Mouse (Mus musculus) mesoderm, embryonic 11.5 days (tissue): ENCODE measurements around the gene Mical2.

Experiments
- DNase-seq: peaks from one replicate; pipeline ENCODE4 v3.0.0-alpha.2; 2012; ENCODE audit warnings: low read depth, low spot score

Mical2 gene

DNA sequence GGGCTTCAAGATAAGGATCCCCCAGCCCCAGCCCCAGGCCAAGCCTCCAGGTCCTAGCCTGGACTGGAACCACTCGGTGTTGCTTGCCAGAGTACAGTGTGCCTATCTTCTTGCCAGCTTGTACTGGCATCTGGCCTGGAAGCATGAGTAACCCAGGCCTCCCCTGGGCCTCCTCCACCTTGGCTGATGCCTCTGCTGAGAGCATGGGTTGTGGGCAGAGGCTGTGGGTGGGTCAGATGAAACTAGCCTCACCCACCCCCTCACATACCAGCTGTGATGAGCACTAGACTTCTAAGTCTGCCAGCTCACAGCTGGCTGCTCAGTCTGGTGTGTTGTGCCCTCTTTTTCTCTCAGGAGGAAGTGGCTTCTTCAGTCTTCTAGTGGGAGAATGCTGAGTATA is 90.6 kb downstream of the Mical2 start:
- no peak for DNase-seq

DNA sequence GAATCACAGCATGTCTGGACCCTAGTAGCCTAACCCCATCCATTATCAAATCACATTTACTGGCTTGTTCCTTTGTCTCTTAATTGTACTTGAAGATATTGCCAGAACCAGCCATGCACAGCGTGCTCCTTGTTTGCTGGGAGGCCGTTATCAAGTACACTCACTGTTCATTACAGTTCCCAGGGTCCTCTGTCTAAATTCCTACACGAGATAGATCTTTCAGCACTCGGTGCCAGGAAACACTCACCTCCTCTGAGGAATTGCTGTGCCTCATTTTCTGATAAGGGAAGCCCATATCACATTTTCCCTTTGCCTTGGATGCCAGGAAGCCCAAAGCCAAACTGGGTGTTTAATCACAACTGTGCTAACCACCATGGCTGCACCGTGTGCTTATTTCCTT is 91.8 kb downstream of the Mical2 start:
- no peak for DNase-seq

DNA sequence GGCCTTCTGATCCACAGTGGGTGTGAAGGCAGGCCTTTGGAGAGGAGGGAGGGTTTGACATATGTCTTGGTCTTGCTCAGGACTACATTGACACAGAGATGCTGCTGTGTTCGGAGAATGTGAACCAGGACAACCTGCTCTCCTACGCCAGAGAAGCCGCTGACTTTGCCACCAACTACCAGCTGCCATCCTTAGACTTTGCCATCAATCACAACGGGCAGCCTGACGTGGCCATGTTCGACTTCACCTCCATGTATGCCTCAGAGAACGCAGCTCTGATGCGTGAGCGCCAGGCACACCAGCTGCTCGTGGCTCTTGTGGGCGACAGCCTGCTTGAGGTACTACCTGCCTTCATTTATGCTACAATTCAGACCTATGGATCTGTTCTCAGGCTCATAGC is 92.7 kb downstream of the Mical2 start:
- DNase-seq: no peak

DNA sequence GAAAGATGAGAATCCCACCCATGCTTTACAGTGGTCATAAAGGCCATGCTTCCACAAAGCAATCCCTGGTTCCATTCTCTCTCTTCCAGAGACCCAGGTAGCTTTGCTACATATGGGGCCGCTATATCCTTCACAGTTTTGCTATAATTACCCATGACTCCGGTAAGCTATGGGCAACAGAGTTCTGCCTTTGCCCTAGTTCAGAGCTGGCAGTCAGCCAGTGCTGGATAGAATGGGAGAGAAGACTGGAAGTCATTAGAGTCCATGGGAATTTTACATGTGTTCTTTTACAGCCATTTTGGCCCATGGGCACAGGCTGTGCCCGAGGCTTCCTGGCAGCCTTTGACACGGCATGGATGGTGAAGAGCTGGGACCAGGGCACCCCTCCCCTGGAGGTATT is 93.8 kb downstream of the Mical2 start:
- DNase-seq: no peak

DNA sequence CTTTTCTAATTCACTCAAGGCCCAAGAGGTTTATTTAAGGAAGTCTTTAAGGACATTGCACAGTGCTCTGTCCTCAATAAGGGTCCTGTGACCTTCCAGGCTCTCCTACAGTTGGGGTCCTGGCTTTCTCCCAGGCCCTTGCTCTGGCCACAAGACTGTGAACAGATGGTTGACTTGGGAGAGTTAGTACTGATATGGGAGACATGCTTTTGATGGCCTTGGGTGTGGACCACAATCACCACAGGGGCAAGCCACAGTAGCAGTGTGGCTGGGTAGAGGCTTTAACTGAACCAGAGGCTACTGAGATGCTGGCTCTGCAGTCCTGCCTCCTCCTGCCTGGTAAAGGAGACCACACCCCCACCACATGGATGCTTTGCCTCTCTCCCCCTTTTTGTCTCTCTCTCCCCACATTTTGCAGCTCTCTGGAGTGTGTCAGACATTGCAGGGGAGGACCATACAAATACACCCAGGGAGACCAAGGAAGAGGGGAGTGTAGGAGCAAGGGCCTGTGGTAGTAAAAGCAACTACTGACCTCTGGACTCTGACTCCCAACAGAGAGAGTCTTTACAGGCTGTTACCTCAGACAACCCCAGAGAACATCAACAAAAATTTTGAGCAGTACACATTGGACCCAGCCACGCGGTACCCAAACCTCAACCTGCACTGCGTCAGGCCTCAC is 94.5 kb downstream of the Mical2 start:
- DNase-seq: no peak

DNA sequence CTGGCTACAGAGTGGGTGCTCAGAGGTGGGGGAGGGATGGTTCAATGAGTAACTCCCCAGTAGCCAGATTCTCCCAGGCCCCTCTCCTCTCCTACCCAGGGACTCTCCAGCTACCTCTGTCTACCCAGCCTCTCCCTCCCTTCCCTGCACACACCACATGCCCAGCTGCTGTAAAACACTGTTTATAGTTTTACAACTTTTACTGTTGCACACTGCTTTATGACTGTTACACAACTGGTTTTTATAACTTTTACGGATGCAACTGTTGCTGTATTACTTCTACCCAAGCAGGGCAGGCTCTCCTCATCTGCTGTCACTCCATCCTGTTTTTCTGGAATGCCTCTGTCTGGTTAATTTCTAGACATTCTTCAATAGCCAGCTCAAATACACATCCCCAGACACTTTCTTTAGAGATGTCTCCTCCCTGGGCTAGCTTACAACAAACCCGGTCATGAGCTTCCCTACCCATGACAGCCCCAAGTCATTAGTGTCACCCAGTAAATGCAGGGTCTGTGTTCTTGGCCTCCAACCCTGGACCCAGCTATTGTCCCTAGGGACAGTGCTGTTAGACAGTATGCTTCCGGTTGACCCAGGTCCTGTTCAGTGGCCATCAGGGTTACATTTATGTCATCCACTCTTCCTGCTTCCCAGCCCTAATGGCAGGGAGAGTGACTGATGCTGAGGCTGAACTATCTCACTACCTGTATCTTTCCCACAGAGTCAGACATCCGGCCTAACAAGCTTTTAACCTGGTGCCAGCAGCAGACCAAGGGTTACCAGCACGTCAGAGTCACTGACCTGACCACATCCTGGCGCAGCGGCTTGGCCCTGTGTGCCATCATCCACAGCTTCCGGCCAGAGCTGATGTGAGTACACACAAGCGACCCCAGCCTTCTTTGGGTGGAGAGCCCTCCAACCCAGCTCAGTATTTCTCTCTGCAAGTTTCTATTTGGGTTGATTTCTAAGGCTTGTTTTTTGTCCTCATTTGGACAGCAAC is 96.4 kb downstream of the Mical2 start:
- DNase-seq: no peak

DNA sequence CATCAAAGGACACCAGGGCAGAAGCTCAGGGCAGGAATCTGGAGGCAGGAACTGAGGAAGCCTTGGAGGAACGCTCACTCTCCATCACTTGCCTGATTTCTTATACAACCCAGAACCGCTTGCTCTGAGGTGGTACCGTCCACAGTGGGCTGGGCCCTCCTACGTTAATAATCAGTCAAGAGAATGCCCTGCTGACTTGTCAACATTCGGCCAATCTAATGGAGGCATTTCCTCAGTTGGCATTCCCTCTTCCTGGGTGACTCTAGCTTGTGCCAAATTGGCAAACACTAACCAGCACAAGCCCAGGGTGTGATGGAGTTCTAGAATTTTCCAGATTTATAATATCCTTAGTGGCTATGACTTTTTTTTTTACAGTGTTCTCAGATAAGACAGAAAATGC is 98.9 kb downstream of the Mical2 start:
- no peak for DNase-seq

DNA sequence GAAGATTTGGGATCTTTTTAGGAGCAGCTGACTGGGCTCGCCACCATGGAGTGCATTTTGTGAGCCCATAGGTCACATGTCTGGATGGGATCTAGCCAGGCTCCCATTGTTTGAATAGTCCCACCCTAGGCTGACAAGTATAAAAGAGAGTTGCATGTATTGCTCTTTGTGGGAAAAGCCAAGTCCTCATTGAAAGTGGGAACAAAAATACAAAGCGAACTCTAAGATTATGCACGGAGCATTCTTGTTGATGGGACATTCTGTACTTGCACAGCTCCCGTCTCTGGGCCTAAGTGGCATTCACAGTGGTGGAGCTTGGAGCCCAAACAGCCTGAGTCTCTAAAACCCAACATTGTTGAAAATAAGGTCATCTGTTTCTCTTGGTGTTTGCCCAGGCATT is 101.2 kb downstream of the Mical2 start:
- no peak for DNase-seq

DNA sequence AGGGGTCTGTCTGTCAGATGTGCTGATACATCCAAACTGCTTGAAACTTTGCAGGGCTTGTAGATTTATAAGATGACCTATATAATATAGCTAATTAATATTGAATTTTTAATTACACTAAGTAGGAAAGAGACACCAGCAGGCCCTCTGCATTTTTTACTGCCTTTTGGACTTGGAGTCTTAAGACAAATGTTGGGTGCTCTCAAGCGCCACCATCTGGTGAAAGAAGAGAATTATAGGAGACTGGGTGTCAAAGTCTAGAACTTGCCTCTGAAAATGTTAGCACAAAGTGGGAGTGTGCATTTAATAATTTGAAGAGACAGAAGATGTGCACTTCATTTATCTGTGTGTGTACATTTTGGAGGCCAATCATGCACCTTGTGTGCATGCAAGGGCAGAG is 103.3 kb downstream of the Mical2 start:
- DNase-seq: no peak

DNA sequence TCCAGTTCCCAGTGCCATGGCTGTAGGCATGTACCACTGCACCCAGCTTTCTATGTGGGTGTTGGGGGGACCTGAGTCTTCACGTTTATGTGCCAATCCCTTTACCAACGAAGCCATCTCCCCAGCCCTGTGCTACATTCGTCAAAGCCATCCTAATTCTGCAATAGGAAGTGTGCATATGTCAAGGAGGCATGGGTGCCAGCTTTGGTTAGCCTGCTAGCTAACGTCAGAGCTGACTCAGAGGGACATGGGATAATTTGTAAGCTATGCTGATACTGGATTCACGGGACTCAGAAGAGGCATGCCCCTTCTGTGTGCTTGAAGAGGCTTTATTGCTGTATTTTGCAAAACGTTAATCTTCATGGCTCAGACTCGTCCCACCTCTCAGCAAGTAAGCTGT is 103.8 kb downstream of the Mical2 start:
- no peak for DNase-seq

DNA sequence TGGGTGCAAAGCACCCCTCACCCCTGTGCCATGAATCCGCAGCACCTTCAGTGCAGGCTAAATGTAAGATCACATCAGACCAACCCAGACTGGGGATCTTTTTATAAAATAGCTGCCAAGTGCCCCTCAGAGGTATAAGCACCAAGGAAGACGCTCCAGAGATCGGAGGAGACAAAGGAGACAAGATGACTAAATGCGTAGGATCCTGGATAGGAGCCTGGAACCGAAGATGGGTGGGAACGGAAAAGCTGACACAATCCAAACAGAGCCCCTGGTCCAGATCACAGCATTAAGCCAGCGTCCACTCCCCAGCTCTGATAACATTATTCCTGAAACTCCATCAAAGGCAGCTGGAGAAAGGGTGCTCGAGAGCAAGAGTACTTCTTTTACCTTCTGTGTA is 105.3 kb downstream of the Mical2 start:
- DNase-seq: no peak

DNA sequence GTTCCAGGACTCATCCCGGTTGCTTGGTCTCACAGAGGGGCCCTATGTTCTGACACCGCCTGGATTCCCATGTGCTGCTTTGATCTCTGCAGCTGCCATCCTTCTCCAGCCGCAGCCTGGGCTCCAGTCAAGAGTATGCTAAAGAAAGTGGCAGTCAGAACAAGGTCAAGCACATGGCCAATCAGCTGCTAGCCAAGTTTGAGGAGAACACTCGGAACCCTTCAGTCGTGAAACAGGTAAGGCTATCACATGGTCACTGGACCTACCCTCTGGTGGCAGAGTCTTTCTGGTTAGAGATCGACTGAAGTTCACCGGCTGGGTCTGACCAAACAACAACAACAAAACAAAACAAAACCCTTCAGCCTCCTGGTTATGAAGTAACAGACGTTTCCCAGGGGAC is 106.1 kb downstream of the Mical2 start:
- no peak for DNase-seq

DNA sequence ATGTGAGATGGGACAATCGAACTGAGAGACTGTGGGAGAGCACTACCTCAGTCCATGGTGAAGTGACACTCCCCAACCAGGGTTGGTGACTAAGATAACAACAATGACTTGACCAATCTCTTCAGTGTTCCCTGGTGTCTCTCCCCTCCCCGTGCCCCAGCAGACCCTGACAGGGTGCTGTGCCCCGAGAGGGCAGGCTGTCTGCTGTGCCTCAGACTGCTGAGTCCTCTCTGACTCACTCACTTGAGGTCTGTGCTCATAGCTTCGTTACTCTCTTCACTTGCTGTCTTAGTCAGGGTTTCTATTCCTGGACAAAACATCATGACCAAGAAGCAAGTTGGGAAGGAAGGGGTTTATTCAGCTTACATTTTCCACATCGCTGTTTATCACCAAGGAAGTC is 106.8 kb downstream of the Mical2 start:
- DNase-seq: no peak

DNA sequence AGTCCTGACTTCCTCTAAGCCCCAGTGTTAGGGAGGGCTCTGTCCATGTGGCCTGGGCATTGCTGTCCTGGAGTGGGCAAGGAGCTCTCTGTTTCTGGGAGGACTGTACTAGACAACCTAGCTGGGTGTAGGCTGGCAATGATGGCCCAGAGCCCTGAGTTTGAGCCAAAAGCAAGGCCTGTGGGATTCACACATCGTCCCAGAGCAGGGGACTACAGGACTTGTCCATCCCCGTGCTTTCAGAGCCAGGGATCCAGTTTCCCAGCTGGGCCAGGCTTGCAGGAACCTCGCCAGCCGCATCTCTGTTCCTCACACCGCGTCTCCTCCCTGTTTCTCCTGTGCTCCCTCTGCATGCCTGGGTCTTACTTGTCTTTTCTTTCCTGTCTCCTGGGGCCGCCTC is 107.7 kb downstream of the Mical2 start:
- no peak for DNase-seq

DNA sequence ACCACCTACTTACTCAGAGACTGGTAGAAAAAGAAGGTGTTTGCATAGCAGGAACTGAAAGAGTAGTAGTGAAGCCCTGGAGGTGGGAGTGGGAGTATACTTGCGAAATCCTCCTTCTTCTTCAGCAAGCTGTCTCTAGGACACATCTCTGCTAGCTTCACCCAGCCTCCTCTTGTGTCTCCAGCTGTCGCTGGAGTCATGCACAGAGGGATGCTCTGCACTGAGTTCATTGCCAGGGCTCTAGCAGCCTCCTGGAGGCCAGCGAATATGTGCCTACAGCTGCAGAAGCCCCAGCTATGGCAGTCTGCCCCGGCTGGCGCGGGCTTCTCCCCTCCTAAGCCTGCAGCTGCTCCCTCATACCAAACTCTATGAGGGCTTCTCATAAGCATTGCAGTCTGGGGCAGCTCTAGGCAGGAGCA is 110.6 kb downstream of the Mical2 start:
- DNase-seq: no peak

DNA sequence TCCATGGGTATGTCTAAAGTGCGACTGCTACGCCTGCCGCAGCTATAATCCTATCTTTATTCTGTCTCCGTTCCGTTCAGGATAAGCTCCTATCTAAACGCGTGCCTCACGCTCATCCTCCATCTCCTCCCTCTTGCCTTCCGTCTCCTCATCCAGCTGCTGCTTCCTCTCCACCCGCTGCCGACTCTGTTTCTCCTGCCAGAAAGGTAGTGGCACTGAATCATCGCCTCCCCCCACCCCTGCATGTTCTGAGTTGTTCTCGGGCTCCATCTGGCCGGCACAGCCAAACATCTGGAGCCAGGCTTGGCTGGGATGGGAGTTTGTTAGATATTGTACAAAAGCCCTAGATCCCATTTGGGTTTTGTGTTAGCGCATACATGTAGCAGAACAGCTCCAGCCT is 111.1 kb downstream of the Mical2 start:
- DNase-seq: no peak

DNA sequence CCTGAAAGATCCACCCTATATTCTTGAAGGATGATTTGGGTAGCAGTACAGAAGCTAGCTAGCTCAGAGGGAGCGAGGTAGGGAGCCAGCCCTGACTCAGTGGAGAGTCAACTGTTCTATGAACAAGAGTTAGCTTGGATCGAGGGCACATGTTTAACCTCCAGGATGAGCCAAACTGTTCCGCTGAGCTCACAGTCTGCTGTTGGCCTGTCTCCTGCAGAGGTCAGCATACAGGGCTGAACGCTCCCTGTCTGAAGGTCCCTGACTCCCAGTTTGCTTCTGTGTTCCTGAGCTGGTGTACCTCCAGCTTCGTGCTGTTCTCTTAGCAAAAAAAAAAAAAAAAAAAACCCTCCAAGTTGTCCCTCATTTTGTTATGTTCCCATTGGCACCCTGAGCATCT is 112.1 kb downstream of the Mical2 start:
- DNase-seq: no peak

DNA sequence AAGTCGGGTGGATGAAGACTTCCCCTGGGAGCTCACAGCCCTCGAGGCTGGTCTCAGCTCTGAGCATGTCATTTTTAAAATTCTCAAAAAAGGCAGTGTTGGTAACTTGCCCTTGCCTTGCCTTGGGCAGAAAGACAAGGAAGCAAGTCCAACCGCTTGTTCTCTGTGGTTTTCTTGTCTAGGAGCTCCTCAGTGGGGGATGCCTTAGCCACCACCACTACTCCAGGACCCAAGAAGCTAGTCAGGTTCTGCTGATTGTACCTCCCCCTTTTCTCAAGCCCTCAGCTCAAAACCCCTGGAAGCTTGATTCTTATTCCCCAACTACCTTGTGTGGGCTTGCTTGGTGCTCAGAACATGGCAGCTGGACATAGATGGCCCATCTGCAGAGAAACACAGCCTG is 115.4 kb downstream of the Mical2 start:
- no peak for DNase-seq

DNA sequence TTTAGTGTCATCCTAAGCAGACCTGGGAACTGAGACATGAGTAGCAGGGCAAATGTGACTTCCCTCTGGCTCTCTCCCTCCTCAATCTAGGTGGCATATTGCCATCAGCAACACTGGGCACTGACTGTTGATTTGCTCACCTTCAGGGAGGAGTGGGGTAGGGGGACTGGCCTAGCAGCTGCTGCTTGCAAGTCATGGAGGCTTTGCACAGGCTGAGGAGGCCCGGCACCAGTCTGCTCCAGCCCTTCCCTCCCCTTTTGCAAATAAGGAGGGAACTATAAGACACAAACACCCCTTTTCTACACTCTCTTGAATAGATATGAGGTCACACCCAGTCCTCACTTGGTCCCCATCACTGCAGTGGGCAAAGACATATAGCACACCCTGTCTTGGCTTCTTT is 120.0 kb downstream of the Mical2 start:
- no peak for DNase-seq

DNA sequence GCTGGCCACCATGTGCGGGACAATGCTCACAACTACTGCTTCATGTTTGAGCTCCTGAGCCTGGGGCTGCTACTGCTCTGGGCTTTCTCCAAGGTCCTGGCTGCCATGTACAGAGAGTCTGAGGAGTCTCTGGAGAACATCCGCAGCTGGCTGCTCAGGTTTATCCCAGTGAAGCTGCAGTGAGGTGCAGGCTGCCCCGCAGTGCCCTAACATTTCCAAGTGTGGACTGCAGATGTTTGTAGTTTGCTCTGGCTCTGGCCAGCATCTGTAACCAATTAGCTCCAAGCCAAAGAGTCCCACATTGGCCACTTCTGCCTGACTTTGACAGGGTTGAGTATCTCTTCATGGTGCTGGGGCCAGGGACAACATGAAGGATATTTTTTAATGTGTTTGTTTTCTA is 125.9 kb downstream of the Mical2 start:
- peak; percentile 77 for DNase-seq

DNA sequence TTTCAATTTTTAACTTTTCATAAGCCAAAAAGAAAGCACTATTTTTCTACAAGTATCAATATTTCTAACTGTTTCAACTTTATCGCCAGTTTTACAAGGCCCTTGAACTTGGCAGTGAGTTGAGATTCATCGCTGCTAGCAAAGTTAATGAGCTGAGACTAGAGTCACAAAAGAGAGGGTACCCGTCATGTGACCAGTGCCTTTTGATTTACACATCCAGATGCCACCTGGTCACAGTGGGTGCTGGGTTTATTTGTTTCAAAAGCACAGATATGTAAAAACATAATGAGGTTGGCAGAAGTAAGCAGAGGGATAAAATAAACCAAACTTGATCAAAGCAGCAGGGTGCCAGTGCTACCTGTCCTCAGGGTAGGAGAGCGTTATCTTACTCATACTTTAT is 126.3 kb downstream of the Mical2 start:
- DNase-seq: no peak

DNA sequence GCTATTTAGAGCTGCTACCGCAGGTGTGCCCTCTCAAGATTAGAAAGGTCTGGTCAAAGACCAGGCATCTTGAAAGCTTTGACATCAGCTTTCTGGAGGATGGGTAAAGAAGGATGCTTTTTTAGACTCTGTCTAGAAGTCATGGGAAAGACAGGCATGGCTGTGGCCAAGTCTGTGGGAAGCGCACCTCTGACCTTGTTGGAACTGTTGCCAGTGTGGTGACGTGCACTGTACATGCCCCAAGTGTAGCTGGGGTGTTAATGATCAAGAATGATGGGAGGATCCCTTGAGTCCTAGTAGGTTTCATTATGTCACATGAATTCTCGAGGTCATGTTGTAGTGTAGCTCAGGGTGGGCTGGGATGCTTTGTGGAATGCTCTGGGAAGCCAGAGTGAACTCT is 127.4 kb downstream of the Mical2 start:
- no peak for DNase-seq

DNA sequence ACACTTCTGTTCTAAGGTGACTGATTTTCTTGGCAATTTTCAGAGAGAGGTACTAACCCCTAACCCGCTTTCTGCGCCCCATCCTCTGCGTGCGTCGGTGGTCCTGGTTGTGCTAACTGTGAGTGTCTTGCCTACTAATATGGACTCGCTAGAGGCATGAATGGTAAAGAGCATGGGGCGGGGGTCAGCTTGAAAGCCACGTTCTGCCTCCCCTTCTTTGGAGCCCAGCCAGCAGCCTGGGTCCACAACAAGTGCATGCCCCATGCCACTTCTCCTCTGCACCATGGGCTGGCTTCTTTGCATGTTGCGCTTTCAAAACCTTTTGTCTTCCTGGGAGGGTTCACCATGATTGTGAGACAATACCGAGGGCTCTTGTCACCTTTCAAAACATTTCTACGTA is 128.3 kb downstream of the Mical2 start:
- no peak for DNase-seq
